In genomic region chr14:12151927-12152326, GRCm38 (mm10) we compare ENCODE assay signal across 8 mouse cellular contexts.
DNase-seq lines count a peak whose midpoint lies in the region; ATAC-seq and TF ChIP-seq lines count a peak whose summit lies in the region.

No protein-coding gene starts in this region.

- H3K36me3 ChIP-seq in liver, embryonic 12.5 days = no peaks in the 10 kb centered on the region
- H3K36me3 ChIP-seq in kidney, embryonic 15.5 days = peaks cover 10% of the 10 kb centered on the region; the same call in 1 of the 2 replicates
- no peaks in the 10 kb centered on the region; the same call in 1 of the 2 replicates for H3K36me3 ChIP-seq in liver, adult 2 months (ENCODE audit: control insufficient read depth, insufficient read depth, low read length)
- no peaks in the 10 kb centered on the region for H3K36me3 ChIP-seq in neural tube, embryonic 14.5 days (ENCODE audit: control insufficient read depth, insufficient read depth, low read length)

- no peak overlapping the region for H3K4me3 ChIP-seq in liver, embryonic 12.5 days
- no peak overlapping the region for H3K4me3 ChIP-seq in kidney, embryonic 15.5 days (replicated peaks)
- no peak overlapping the region for H3K4me3 ChIP-seq in liver, adult 2 months (ENCODE audit: insufficient read depth, low read depth, low read length)
- no peak overlapping the region for H3K4me3 ChIP-seq in neural tube, embryonic 14.5 days (ENCODE audit: low read depth, low read length)

- no peak overlapping the region for H3K9ac ChIP-seq in liver, embryonic 12.5 days
- H3K9ac ChIP-seq in kidney, embryonic 15.5 days = no peak overlapping the region
- no peak overlapping the region for H3K9ac ChIP-seq in liver, adult 2 months (ENCODE audit: low read depth, low read length)
- H3K9ac ChIP-seq in neural tube, embryonic 14.5 days (replicated peaks; ENCODE audit: low read depth, low read length) = no peak overlapping the region

- no peaks in the 10 kb centered on the region for H3K4me1 ChIP-seq in liver, embryonic 12.5 days
- H3K4me1 ChIP-seq in kidney, embryonic 15.5 days = no peaks in the 10 kb centered on the region
- H3K4me1 ChIP-seq in liver, adult 2 months (ENCODE audit: control insufficient read depth, insufficient read depth, low read length) = no peaks in the 10 kb centered on the region
- no peaks in the 10 kb centered on the region for H3K4me1 ChIP-seq in neural tube, embryonic 14.5 days (ENCODE audit: control insufficient read depth, insufficient read depth, low read length)

- peak; percentile 27 for DNase-seq in liver
- peak; percentile 64 for DNase-seq in cerebellum, adult 9-10 months
- peak; percentile 43 for DNase-seq in liver, adult 2 months (ENCODE audit: extremely low read depth, low read depth, low spot score)
- DNase-seq in thymus, postnatal 36 days = no peak

- 37% methylated on average over 3 of the region's 3 CpGs for WGBS in liver, embryonic 12.5 days (ENCODE audit: insufficient replicate concordance)
- 45% methylated on average over 3 of the region's 3 CpGs for WGBS in kidney, embryonic 15.5 days
- WGBS in liver, adult 2 months = 32% methylated on average over 3 of the region's 3 CpGs
- WGBS in neural tube, embryonic 14.5 days = 55% methylated on average over 3 of the region's 3 CpGs

- no peaks in the 10 kb centered on the region for H3K9me3 ChIP-seq in liver, embryonic 12.5 days (replicated peaks)
- H3K9me3 ChIP-seq in kidney, embryonic 15.5 days (replicated peaks) = no peaks in the 10 kb centered on the region
- no peaks in the 10 kb centered on the region for H3K9me3 ChIP-seq in neural tube, embryonic 14.5 days (ENCODE audit: control insufficient read depth, low read length)

- H3K4me2 ChIP-seq in liver, embryonic 12.5 days = no peak overlapping the region
- H3K4me2 ChIP-seq in kidney, embryonic 15.5 days = no peak overlapping the region
- no peak overlapping the region for H3K4me2 ChIP-seq in neural tube, embryonic 14.5 days (ENCODE audit: low read depth, low read length)

- no peak overlapping the region for H3K27ac ChIP-seq in liver, embryonic 12.5 days
- no peak overlapping the region for H3K27ac ChIP-seq in kidney, embryonic 15.5 days
- H3K27ac ChIP-seq in liver, adult 2 months (replicated peaks; ENCODE audit: insufficient read depth, low read depth, low read length) = no peak overlapping the region
- H3K27ac ChIP-seq in neural tube, embryonic 14.5 days (ENCODE audit: low read depth, low read length) = no peak overlapping the region

- TF ChIP-seq CTCF in liver, adult 2 months (IDR thresholded peaks at IDR 0.05; ENCODE audit: low read depth, low read length) = peak; percentile 41

- no peak for ATAC-seq in liver, embryonic 12.5 days
- peak; percentile 91 for ATAC-seq in frontal cortex, adult (ENCODE audit: low TSS enrichment)
- peak; percentile 76; the same call in 1 of the 2 replicates for ATAC-seq in kidney, embryonic 15.5 days (replicated peaks; ENCODE audit: low FRiP score)
- ATAC-seq in neural tube, embryonic 14.5 days (ENCODE audit: low read depth) = peak; percentile 89; the same call in 1 of the 2 replicates

- no peaks in the 10 kb centered on the region for H3K27me3 ChIP-seq in liver, embryonic 12.5 days (replicated peaks)
- H3K27me3 ChIP-seq in kidney, embryonic 15.5 days = no peaks in the 10 kb centered on the region
- H3K27me3 ChIP-seq in liver, adult 2 months (ENCODE audit: control insufficient read depth, insufficient read depth, low read length) = no peaks in the 10 kb centered on the region
- no peaks in the 10 kb centered on the region for H3K27me3 ChIP-seq in neural tube, embryonic 14.5 days (ENCODE audit: control insufficient read depth, insufficient read depth, low read length)

- H3K79me2 ChIP-seq in liver, adult 2 months (ENCODE audit: control insufficient read depth, insufficient read depth, low read length) = no peaks in the 10 kb centered on the region

- no peak for TF ChIP-seq POLR2A in liver, adult 2 months (IDR thresholded peaks at IDR 0.05; ENCODE audit: extremely low read depth, insufficient read depth, low read length)

Comparison
In these comparisons a context has a peak if more than half of its experiments do, and no peak if none do; other contexts are left out.
1. DNase-seq: peak in liver (single experiment), cerebellum, adult 9-10 months (single experiment) and liver, adult 2 months (single experiment); none in thymus, postnatal 36 days (0 of 2).